Mouse (Mus musculus) ovary, adult 2 months (tissue): ENCODE results near the gene Steap2. TPM values are rescaled to one million over a fixed set of nuclear protein-coding genes. Genes with fewer than 3 reads are reported as not detected.

Source experiments
- polyA plus RNA-seq: library from polyadenylated mRNA; depleted of rRNA; stranded (reverse); fragments of >200 nt; gene quantifications from 2 replicates; pipeline ENCODE4 v1.2.3, GENCODE M21; 2012; rRNA removed

The Steap2 gene
- polyA plus RNA-seq = 5.2 and 8.9 TPM in 2 replicates

DNA sequence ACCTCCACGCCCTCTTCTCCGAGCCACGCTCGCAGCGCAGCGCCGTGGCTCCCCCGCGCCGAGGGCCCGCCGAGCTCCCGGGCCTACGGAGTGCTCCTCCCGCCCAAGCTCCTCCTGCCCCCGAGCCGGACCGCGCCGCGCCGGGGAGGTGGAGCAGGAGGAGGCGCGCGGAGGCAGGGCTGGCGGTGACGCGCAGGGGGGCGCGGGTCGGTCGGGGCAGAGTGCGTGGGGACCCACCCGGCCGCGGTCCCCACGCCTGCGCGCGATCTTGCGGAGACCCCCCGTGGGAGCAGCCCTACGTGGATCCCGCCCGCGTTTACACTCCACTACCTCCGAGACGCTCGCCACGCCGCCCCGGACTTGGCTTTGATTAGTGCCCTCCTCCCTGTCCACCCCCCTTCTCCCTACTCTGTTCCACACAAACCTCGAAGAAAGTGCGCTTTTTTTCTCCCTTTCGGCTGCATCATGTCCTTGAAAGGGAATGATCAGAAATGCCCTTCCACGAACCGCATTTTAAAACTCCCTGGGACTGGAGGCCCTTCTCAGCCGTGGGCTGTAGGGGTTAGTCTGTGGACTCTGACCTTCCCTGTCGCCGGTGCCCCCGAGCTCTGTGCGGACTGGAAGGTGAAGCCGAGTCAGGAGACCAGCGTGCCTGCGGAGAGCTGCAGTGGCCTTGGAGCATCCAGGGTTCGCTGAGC, at the start of gene Steap2:
Gene Steap2 (minus strand): TSS at position 623 of the 698 bp plus-strand sequence.

GRCm38 (mm10) chr5:5663655-5664370, 30.6 kb downstream of the Steap2 start, which contains the start of gene Cfap69:
Gene Cfap69, minus strand, starts transcription at chr5:5664239.

Other genes starting within 250 kb of the Steap2 start
- gene 1700015F17Rik, start 215.4 kb downstream of the Steap2 start, polyA plus RNA-seq = not detected in 2 replicates
- 19.4 and 20.8 TPM in 2 replicates for gene Cldn12, start 179.6 kb downstream of the Steap2 start, polyA plus RNA-seq
- gene Gtpbp10, start 135.0 kb downstream of the Steap2 start, polyA plus RNA-seq = 0.93 and 1.5 TPM in 2 replicates
- gene Gm8773, start 120.8 kb downstream of the Steap2 start, polyA plus RNA-seq = 0.14 and 0.16 TPM in 2 replicates
- gene Cfap69, start 30.3 kb downstream of the Steap2 start, polyA plus RNA-seq = 8.6 and 13.3 TPM in 2 replicates
- 1.1 and 1.9 TPM in 2 replicates for gene Steap1, start 54.7 kb upstream of the Steap2 start, polyA plus RNA-seq